Mouse (Mus musculus): ENCODE data around the gene Chil6. TPM values are rescaled to one million over a fixed set of nuclear protein-coding genes. Genes with fewer than 3 reads are reported as not detected.

Gene Chil6
- polyA plus RNA-seq (2021; fragmentation: Nextera tagmentation), result not detected in 2 replicates
- long read RNA-seq, experiment 1, result 0 reads
- long read RNA-seq, experiment 2, result 0 reads

DNA sequence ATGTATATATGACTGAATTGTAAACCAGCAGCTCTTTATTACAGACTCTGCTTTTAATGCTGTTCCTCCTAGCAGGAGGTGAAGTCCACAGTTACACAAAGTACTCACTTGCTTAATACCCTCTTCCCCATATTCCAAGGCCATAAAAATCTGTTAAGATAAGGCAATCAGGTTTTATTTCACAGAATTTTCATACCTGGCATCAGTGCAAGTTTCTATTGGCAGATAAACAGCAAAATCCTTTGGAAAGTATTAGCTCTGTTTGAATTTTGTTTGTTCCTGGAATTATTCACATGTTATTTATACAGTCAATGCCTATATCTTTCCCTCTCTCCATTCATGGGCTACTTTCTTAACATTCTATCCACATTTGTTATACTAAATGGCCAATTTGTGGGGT lies at the start of gene Chil6:
TSS of gene Chil6 (minus strand) at position 101 of the 400 bp plus-strand sequence.

Other genes starting within 250 kb of the Chil6 start
- not detected in 2 replicates for gene Chil3, start 238.6 kb downstream of the Chil6 start, polyA plus RNA-seq (2021; fragmentation: Nextera tagmentation)
- not detected in 2 replicates for gene Chil4, start 186.7 kb downstream of the Chil6 start, polyA plus RNA-seq (2021; fragmentation: Nextera tagmentation)
- 0.34 and 0.56 TPM in 2 replicates for gene Dennd2d, start 76.2 kb upstream of the Chil6 start, polyA plus RNA-seq (2021; fragmentation: Nextera tagmentation)
- 39.5 and 40.1 TPM in 2 replicates for gene Dram2, start 141.6 kb upstream of the Chil6 start, polyA plus RNA-seq (2021; fragmentation: Nextera tagmentation)
- gene Cept1, start 141.6 kb upstream of the Chil6 start, polyA plus RNA-seq (2021; fragmentation: Nextera tagmentation), result 43.5 and 58.3 TPM in 2 replicates